Mouse (Mus musculus) lung, postnatal 25 days (tissue): ENCODE data around the gene Npy1r.

Source experiments
- DNase-seq: peaks from one replicate; pipeline ENCODE4 v3.0.0; 2022; ENCODE audit warnings: low spot score

Npy1r gene

GRCm38 (mm10) chr8:66696970-66697843 is at the start of gene Npy1r:
Gene Npy1r (plus strand): TSS chr8:66697192.
- DNase-seq, result peak; percentile 23

- no peak for DNase-seq
Measured at GRCm38 (mm10) chr8:66681261-66681660, 15.7 kb upstream of the Npy1r start.

GRCm38 (mm10) chr8:66687511-66688329 is 9.3 kb upstream of the Npy1r start, which contains the start of gene Npy5r:
Gene Npy5r (minus strand): TSS chr8:66688128.
- DNase-seq, result no peak

GRCm38 (mm10) chr8:66688395-66688794 is 8.6 kb upstream of the Npy1r start:
- no peak for DNase-seq

GRCm38 (mm10) chr8:66688799-66689198 is 8.2 kb upstream of the Npy1r start:
- DNase-seq, result no peak

- no peak for DNase-seq
Measured at GRCm38 (mm10) chr8:66690402-66690801, 6.6 kb upstream of the Npy1r start.

GRCm38 (mm10) chr8:66698011-66698410 is 1.0 kb downstream of the Npy1r start:
- DNase-seq, result no peak

- no peak for DNase-seq
Measured at GRCm38 (mm10) chr8:66698782-66699181, 1.8 kb downstream of the Npy1r start.

- DNase-seq, result no peak
Measured at GRCm38 (mm10) chr8:66714324-66714975, 17.5 kb downstream of the Npy1r start.

GRCm38 (mm10) chr8:66722835-66723234 is 25.8 kb downstream of the Npy1r start:
- no peak for DNase-seq

- no peak for DNase-seq
Measured at GRCm38 (mm10) chr8:66729446-66729845, 32.5 kb downstream of the Npy1r start.

GRCm38 (mm10) chr8:66731957-66732356 is 35.0 kb downstream of the Npy1r start:
- no peak for DNase-seq

- DNase-seq, result no peak
Measured at GRCm38 (mm10) chr8:66742359-66742758, 45.4 kb downstream of the Npy1r start.

GRCm38 (mm10) chr8:66745612-66746011 is 48.6 kb downstream of the Npy1r start:
- DNase-seq, result no peak

- DNase-seq, result no peak
Measured at GRCm38 (mm10) chr8:66751621-66752020, 54.6 kb downstream of the Npy1r start.

- no peak for DNase-seq
Measured at GRCm38 (mm10) chr8:66756161-66756560, 59.2 kb downstream of the Npy1r start.
